Mouse (Mus musculus): ENCODE data around the gene Ano5.

DNA sequence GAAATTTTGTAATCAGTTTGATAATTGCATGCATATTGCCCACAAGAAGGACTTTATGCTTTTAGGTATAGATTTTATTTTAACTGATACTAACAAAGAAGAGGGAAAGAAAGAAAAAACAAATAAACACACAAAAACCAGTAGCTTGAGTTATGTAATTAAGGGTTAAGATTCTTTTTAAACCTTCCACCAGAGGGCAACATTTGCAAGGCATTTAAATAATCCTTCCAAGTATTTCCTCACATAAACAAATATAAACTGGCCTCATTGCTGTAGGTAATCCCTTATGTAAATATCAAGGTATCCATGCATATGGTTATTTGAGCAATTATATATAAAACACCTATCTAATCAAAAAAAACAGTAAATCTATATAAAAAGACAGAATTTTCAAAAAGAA lies 107.1 kb downstream of the Ano5 start:
- TF ChIP-seq CTCF (IDR thresholded peaks at IDR 0.05): peak; percentile 39
- TF ChIP-seq EP300 (IDR thresholded peaks at IDR 0.05): no peak

Measured in lung, postnatal 0 days (tissue).